Comparison of ENCODE assay signal across 7 mouse cellular contexts in the genomic region with DNA sequence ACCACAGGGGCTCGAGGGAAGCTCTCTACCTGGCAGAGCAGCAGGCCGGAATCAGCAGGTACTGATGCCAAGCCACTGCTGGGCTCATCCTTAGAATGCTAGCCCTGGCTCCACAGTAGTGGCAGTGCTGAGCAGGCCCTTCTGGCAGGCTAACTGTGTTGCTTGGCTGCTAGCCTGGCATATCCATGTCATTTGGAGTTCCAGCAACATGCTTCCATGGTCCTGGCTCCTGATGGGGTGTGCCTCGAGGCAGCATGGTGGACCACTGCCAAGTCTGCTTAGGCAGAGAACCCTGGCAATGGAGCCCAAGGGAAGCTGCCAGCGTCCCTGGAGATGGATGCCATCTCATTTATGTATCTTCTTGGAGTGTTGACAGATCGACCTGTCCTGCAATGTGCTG.
DNase-seq lines count a peak whose midpoint lies in the region.

No protein-coding gene starts in this region.

- DNase-seq in urinary bladder, postnatal 14 days (ENCODE audit: low spot score), result peak; percentile 42
- DNase-seq in urinary bladder, postnatal 25 days (ENCODE audit: low spot score), result no peak
- DNase-seq in fibroblast of lung, adult 2 months (ENCODE audit: low read depth), result peak; percentile 68
- DNase-seq in heart, postnatal 10 days, result peak; percentile 80 to 83
- peak; percentile 64 to 68 for DNase-seq in layer of hippocampus, postnatal 36 days
- peak; percentile 83 for DNase-seq in skeletal muscle tissue, adult 2 months (ENCODE audit: low read depth, low spot score)
- no peak for DNase-seq in thymus, postnatal 14 days

- intact Hi-C loops in heart, postnatal 10 days (cut with DNase I), result no loop called here

Comparison
In these comparisons a context has a peak if more than half of its experiments do, and no peak if none do; other contexts are left out.
1. DNase-seq: peak in urinary bladder, postnatal 14 days (single experiment), fibroblast of lung, adult 2 months (single experiment), heart, postnatal 10 days (2 of 2), layer of hippocampus, postnatal 36 days (2 of 2) and skeletal muscle tissue, adult 2 months (single experiment); none in urinary bladder, postnatal 25 days (single experiment) and thymus, postnatal 14 days (single experiment).